Mouse (Mus musculus): ENCODE data around the gene Smpd3. TPM values are rescaled to one million over a fixed set of nuclear protein-coding genes. Genes with fewer than 3 reads are reported as not detected.

Gene Smpd3
- polyA plus RNA-seq, 1 experiment from 2014 or later = 64.8 TPM

- ATAC-seq = no peak
- WGBS = 20% methylated on average over 2 of the region's 2 CpGs
- no peak overlapping the region for H3K4me3 ChIP-seq (replicated peaks; ENCODE audit: low read length)
Observed at GRCm38 (mm10) chr8:106287445-106287844, 50.3 kb downstream of the Smpd3 start.

GRCm38 (mm10) chr8:106280844-106281243 is 56.9 kb downstream of the Smpd3 start:
- Histone ChIP-seq H3K4me2 (ENCODE audit: low read length) (no peak overlapping the region), H3K27me3 (replicated peaks; ENCODE audit: control insufficient read depth, insufficient read depth, low read length) (no peaks in the 10 kb centered on the region), H3K4me1 (replicated peaks; ENCODE audit: control insufficient read depth, insufficient read depth, low read length) (no peaks in the 10 kb centered on the region), H3K9ac (replicated peaks; ENCODE audit: low read depth, low read length) (no peak overlapping the region), H3K36me3 (ENCODE audit: control insufficient read depth, insufficient read depth) (no peaks in the 10 kb centered on the region), H3K9me3 (ENCODE audit: control insufficient read depth, low read length) (no peaks in the 10 kb centered on the region), H3K27ac (ENCODE audit: low read length) (no peak overlapping the region), H3K4me3 (replicated peaks; ENCODE audit: low read length) (no peak overlapping the region)
- ATAC-seq = no peak
- WGBS = 41% methylated on average over 4 of the region's 4 CpGs

More at GRCm38 (mm10) chr8:106287445-106287844, 50.3 kb downstream of the Smpd3 start:
- Histone ChIP-seq H3K9me3 (ENCODE audit: control insufficient read depth, low read length) (no peaks in the 10 kb centered on the region), H3K4me2 (ENCODE audit: low read length) (no peak overlapping the region), H3K27ac (ENCODE audit: low read length) (no peak overlapping the region), H3K9ac (replicated peaks; ENCODE audit: low read depth, low read length) (no peak overlapping the region), H3K36me3 (ENCODE audit: control insufficient read depth, insufficient read depth) (no peaks in the 10 kb centered on the region), H3K4me1 (replicated peaks; ENCODE audit: control insufficient read depth, insufficient read depth, low read length) (no peaks in the 10 kb centered on the region), H3K27me3 (replicated peaks; ENCODE audit: control insufficient read depth, insufficient read depth, low read length) (no peaks in the 10 kb centered on the region)

GRCm38 (mm10) chr8:106280154-106280553 is 57.6 kb downstream of the Smpd3 start:
- H3K4me1 ChIP-seq (replicated peaks; ENCODE audit: control insufficient read depth, insufficient read depth, low read length) = no peaks in the 10 kb centered on the region
- H3K4me3 ChIP-seq (replicated peaks; ENCODE audit: low read length) = no peak overlapping the region
- no peaks in the 10 kb centered on the region for H3K36me3 ChIP-seq (ENCODE audit: control insufficient read depth, insufficient read depth)
- no peak for ATAC-seq
- WGBS = 63% methylated on average over 5 of the region's 5 CpGs
- no peak overlapping the region for H3K9ac ChIP-seq (replicated peaks; ENCODE audit: low read depth, low read length)
- no peaks in the 10 kb centered on the region for H3K9me3 ChIP-seq (ENCODE audit: control insufficient read depth, low read length)
- H3K27me3 ChIP-seq (replicated peaks; ENCODE audit: control insufficient read depth, insufficient read depth, low read length) = no peaks in the 10 kb centered on the region
- H3K27ac ChIP-seq (ENCODE audit: low read length) = no peak overlapping the region
- no peak overlapping the region for H3K4me2 ChIP-seq (ENCODE audit: low read length)

- H3K27ac ChIP-seq (ENCODE audit: low read length) = no peak overlapping the region
- no peak overlapping the region for H3K9ac ChIP-seq (replicated peaks; ENCODE audit: low read depth, low read length)
- no peaks in the 10 kb centered on the region for H3K9me3 ChIP-seq (ENCODE audit: control insufficient read depth, low read length)
- 86% methylated on average over 11 of the region's 11 CpGs for WGBS
- H3K27me3 ChIP-seq (replicated peaks; ENCODE audit: control insufficient read depth, insufficient read depth, low read length) = no peaks in the 10 kb centered on the region
- no peaks in the 10 kb centered on the region for H3K36me3 ChIP-seq (ENCODE audit: control insufficient read depth, insufficient read depth)
- H3K4me1 ChIP-seq (replicated peaks; ENCODE audit: control insufficient read depth, insufficient read depth, low read length) = no peaks in the 10 kb centered on the region
- H3K4me3 ChIP-seq (replicated peaks; ENCODE audit: low read length) = no peak overlapping the region
- ATAC-seq = no peak
- no peak overlapping the region for H3K4me2 ChIP-seq (ENCODE audit: low read length)
Observed at GRCm38 (mm10) chr8:106278367-106279042, 59.3 kb downstream of the Smpd3 start.

- 94% methylated on average over 5 of the region's 5 CpGs for WGBS
- Histone ChIP-seq H3K9ac (replicated peaks; ENCODE audit: low read depth, low read length) (no peak overlapping the region), H3K4me1 (replicated peaks; ENCODE audit: control insufficient read depth, insufficient read depth, low read length) (0 out of 2 replicates have a peak, but pooled peaks cover under 1% of the 10 kb centered on the region), H3K4me2 (ENCODE audit: low read length) (no peak overlapping the region), H3K27me3 (replicated peaks; ENCODE audit: control insufficient read depth, insufficient read depth, low read length) (no peaks in the 10 kb centered on the region), H3K9me3 (ENCODE audit: control insufficient read depth, low read length) (no peaks in the 10 kb centered on the region), H3K27ac (ENCODE audit: low read length) (no peak overlapping the region), H3K4me3 (replicated peaks; ENCODE audit: low read length) (no peak overlapping the region), H3K36me3 (ENCODE audit: control insufficient read depth, insufficient read depth) (no peaks in the 10 kb centered on the region; the same call in 1 of the 2 replicates)
- no peak for ATAC-seq
Observed at GRCm38 (mm10) chr8:106276709-106277317, 61.0 kb downstream of the Smpd3 start.

GRCm38 (mm10) chr8:106273468-106273867 is 64.3 kb downstream of the Smpd3 start:
- ATAC-seq = no peak
- Histone ChIP-seq H3K27ac (ENCODE audit: low read length) (no peak overlapping the region), H3K4me2 (ENCODE audit: low read length) (no peak overlapping the region), H3K27me3 (replicated peaks; ENCODE audit: control insufficient read depth, insufficient read depth, low read length) (no peaks in the 10 kb centered on the region), H3K9me3 (ENCODE audit: control insufficient read depth, low read length) (no peaks in the 10 kb centered on the region), H3K9ac (replicated peaks; ENCODE audit: low read depth, low read length) (no peak overlapping the region), H3K4me3 (replicated peaks; ENCODE audit: low read length) (no peak overlapping the region), H3K4me1 (replicated peaks; ENCODE audit: control insufficient read depth, insufficient read depth, low read length) (peaks cover 33% of the 10 kb centered on the region), H3K36me3 (ENCODE audit: control insufficient read depth, insufficient read depth) (no peaks in the 10 kb centered on the region; the same call in 1 of the 2 replicates)
- 87% methylated on average over 3 of the region's 3 CpGs for WGBS

- ATAC-seq = no peak
- Histone ChIP-seq H3K4me2 (ENCODE audit: low read length) (no peak overlapping the region), H3K4me3 (replicated peaks; ENCODE audit: low read length) (no peak overlapping the region), H3K9ac (replicated peaks; ENCODE audit: low read depth, low read length) (no peak overlapping the region), H3K36me3 (ENCODE audit: control insufficient read depth, insufficient read depth) (no peaks in the 10 kb centered on the region; the same call in 1 of the 2 replicates), H3K9me3 (ENCODE audit: control insufficient read depth, low read length) (no peaks in the 10 kb centered on the region), H3K27me3 (replicated peaks; ENCODE audit: control insufficient read depth, insufficient read depth, low read length) (no peaks in the 10 kb centered on the region), H3K27ac (ENCODE audit: low read length) (peak overlapping the region; percentile 41; the same call in 1 of the 2 replicates), H3K4me1 (replicated peaks; ENCODE audit: control insufficient read depth, insufficient read depth, low read length) (peaks cover 34% of the 10 kb centered on the region)
- WGBS = 57% methylated on average over 4 of the region's 4 CpGs
Observed at GRCm38 (mm10) chr8:106271378-106271777, 66.4 kb downstream of the Smpd3 start.

GRCm38 (mm10) chr8:106270804-106271203 is 67.0 kb downstream of the Smpd3 start:
- Histone ChIP-seq H3K9me3 (ENCODE audit: control insufficient read depth, low read length) (no peaks in the 10 kb centered on the region), H3K36me3 (ENCODE audit: control insufficient read depth, insufficient read depth) (peaks cover under 1% of the 10 kb centered on the region; the same call in 1 of the 2 replicates), H3K9ac (replicated peaks; ENCODE audit: low read depth, low read length) (peak overlapping the region; percentile 11; the same call in 1 of the 2 replicates), H3K4me2 (ENCODE audit: low read length) (peak overlapping the region; percentile 8), H3K4me1 (replicated peaks; ENCODE audit: control insufficient read depth, insufficient read depth, low read length) (peaks cover 34% of the 10 kb centered on the region), H3K4me3 (replicated peaks; ENCODE audit: low read length) (no peak overlapping the region), H3K27me3 (replicated peaks; ENCODE audit: control insufficient read depth, insufficient read depth, low read length) (no peaks in the 10 kb centered on the region), H3K27ac (ENCODE audit: low read length) (peak overlapping the region; percentile 41; the same call in 1 of the 2 replicates)
- peak; percentile 81 for ATAC-seq
- 2% methylated on average over 5 of the region's 5 CpGs for WGBS

GRCm38 (mm10) chr8:106268710-106269346 is 69.0 kb downstream of the Smpd3 start:
- no peak overlapping the region for H3K4me2 ChIP-seq (ENCODE audit: low read length)
- WGBS = 20% methylated on average over 5 of the region's 5 CpGs
- H3K27ac ChIP-seq (ENCODE audit: low read length) = no peak overlapping the region
- no peak overlapping the region for H3K4me3 ChIP-seq (replicated peaks; ENCODE audit: low read length)
- no peaks in the 10 kb centered on the region for H3K27me3 ChIP-seq (replicated peaks; ENCODE audit: control insufficient read depth, insufficient read depth, low read length)
- H3K4me1 ChIP-seq (replicated peaks; ENCODE audit: control insufficient read depth, insufficient read depth, low read length) = peaks cover 35% of the 10 kb centered on the region
- H3K36me3 ChIP-seq (ENCODE audit: control insufficient read depth, insufficient read depth) = peaks cover 10% of the 10 kb centered on the region
- ATAC-seq = peak; percentile 23; the same call in 1 of the 2 replicates
- no peak overlapping the region; the same call in 1 of the 2 replicates for H3K9ac ChIP-seq (replicated peaks; ENCODE audit: low read depth, low read length)
- no peaks in the 10 kb centered on the region for H3K9me3 ChIP-seq (ENCODE audit: control insufficient read depth, low read length)

All from forebrain, embryonic 16.5 days (tissue).